Mouse (Mus musculus) CH12.LX (cell line): ENCODE measurements at regions not wholly inside any gene's neighbourhood (a gene's known extent, or its start where the extent isn't known, plus 50 kb on each side); places are given as distances from the start of the nearest gene placed in this dataset.
A peak's percentile ranks its signal among the peaks of the same experiment; 100 is the strongest.

Experiments used
- DNase-seq: peaks from one replicate; pipeline ENCODE4 v3.0.0-alpha.2; 2013; ENCODE audit errors: extremely low read depth
- H3K27ac ChIP-seq: 2 replicates; pipeline ENCODE4 v1.5.1; 2012; ENCODE audit warnings: low read depth, mild to moderate bottlenecking, control low read depth, moderate library complexity; ENCODE audit not compliant: insufficient read depth
- H3K27me3 ChIP-seq: replicated peaks from 2 replicates; pipeline ENCODE3; 2012; ENCODE audit warnings: inconsistent platforms
- H3K36me3 ChIP-seq, 2 experiments: replicated peaks in 1 of 2; 2 replicates each; pipeline versions ENCODE3 to v1.6.1; 2012; ENCODE audit warnings: inconsistent platforms in 1 of 2, low read length in 1 of 2, mild to moderate bottlenecking in 1 of 2, mixed read lengths in 1 of 2, moderate library complexity in 1 of 2; ENCODE audit not compliant: control insufficient read depth in 1 of 2, insufficient read depth in 1 of 2
- H3K4me1 ChIP-seq, 2 experiments: 2 replicates each; pipeline ENCODE4 v1.6.1; 2012; ENCODE audit warnings: inconsistent platforms in 1 of 2, moderate library complexity in 1 of 2; ENCODE audit not compliant: insufficient read depth in 2 of 2, control insufficient read depth in 1 of 2
- H3K4me2 ChIP-seq: 2 replicates; pipeline ENCODE4 v1.6.1; 2012; ENCODE audit warnings: low read depth, mild to moderate bottlenecking, control low read depth; ENCODE audit not compliant: poor library complexity, insufficient read depth, severe bottlenecking
- H3K4me3 ChIP-seq, 3 experiments: fragments of 150-350 bp in 1 of 3; sonication (generic) in 1 of 3; replicated peaks in 1 of 3; 2 replicates each; pipeline versions ENCODE3 to v1.5.1; 2011 to 2012; ENCODE audit warnings: low read depth in 2 of 3, low read length in 2 of 3, mild to moderate bottlenecking in 2 of 3, moderate library complexity in 2 of 3, control low read depth in 1 of 3, improper control_type of control experiment in 1 of 3, inconsistent platforms in 1 of 3, mixed read lengths in 1 of 3; ENCODE audit not compliant: poor library complexity in 1 of 3
- H3K79me2 ChIP-seq: replicated peaks from 2 replicates; pipeline ENCODE4 v1.6.1; 2012; ENCODE audit warnings: mild to moderate bottlenecking, moderate library complexity; ENCODE audit not compliant: control insufficient read depth, poor library complexity, insufficient read depth, severe bottlenecking; ENCODE audit errors: extremely low read depth
- H3K9ac ChIP-seq: 2 replicates; pipeline ENCODE4 v1.6.1; 2012; ENCODE audit warnings: low read depth, mild to moderate bottlenecking, control low read depth, moderate library complexity; ENCODE audit not compliant: insufficient read depth
- H3K9me3 ChIP-seq: replicated peaks from 2 replicates; pipeline ENCODE3; 2012; ENCODE audit warnings: low read length, inconsistent platforms, mixed read lengths
- BHLHE40 ChIP-seq: IDR thresholded peaks from 2 replicates; pipeline ENCODE4 v1.6.1; 2011; ENCODE audit warnings: mild to moderate bottlenecking, low read depth, low read length, improper control_type of control experiment
- CHD1 ChIP-seq: IDR thresholded peaks from 2 replicates; pipeline ENCODE4 v1.6.1; 2012; ENCODE audit warnings: low read depth, low read length, improper control_type of control experiment, inconsistent platforms
- CHD2 ChIP-seq: IDR thresholded peaks from 2 replicates; pipeline ENCODE4 v1.6.1; 2011; ENCODE audit warnings: low read length, improper control_type of control experiment
- E2F4 ChIP-seq: IDR thresholded peaks from 2 replicates; pipeline ENCODE4 v1.6.1; 2011; ENCODE audit warnings: low read depth, low read length, improper control_type of control experiment; ENCODE audit not compliant: insufficient replicate concordance
- ELF1 ChIP-seq: IDR thresholded peaks from 2 replicates; pipeline ENCODE4 v1.6.1; 2014; ENCODE audit warnings: low read depth, mild to moderate bottlenecking, inconsistent platforms, low read length, improper control_type of control experiment
- ETS1 ChIP-seq: conservative IDR thresholded peaks from 2 replicates; pipeline ENCODE4 v1.6.1; 2012; ENCODE audit warnings: low read depth, mild to moderate bottlenecking, inconsistent platforms, low read length, improper control_type of control experiment, moderate library complexity
- GABPA ChIP-seq: IDR thresholded peaks from 2 replicates; pipeline ENCODE4 v1.6.1; 2012; ENCODE audit warnings: low read depth, low read length, improper control_type of control experiment, inconsistent platforms; ENCODE audit not compliant: insufficient replicate concordance
- IRF4 ChIP-seq: IDR thresholded peaks from 2 replicates; pipeline ENCODE4 v1.6.1; 2014; ENCODE audit warnings: low read depth, mild to moderate bottlenecking, inconsistent platforms, low read length, improper control_type of control experiment
- KAT2A ChIP-seq: IDR thresholded peaks from 2 replicates; pipeline ENCODE4 v1.6.1; 2012; ENCODE audit warnings: low read length, improper control_type of control experiment, inconsistent platforms; ENCODE audit not compliant: insufficient replicate concordance
- MAFK ChIP-seq: IDR thresholded peaks from 2 replicates; pipeline ENCODE4 v1.6.1; 2011; ENCODE audit warnings: low read length, improper control_type of control experiment; ENCODE audit not compliant: insufficient replicate concordance
- MAX ChIP-seq: IDR thresholded peaks from 2 replicates; pipeline ENCODE4 v1.6.1; 2011; ENCODE audit warnings: low read length, improper control_type of control experiment
- MXI1 ChIP-seq: IDR thresholded peaks from 2 replicates; pipeline ENCODE4 v1.6.1; 2011; ENCODE audit warnings: mild to moderate bottlenecking, low read depth, low read length, improper control_type of control experiment
- MYC ChIP-seq: IDR thresholded peaks from 2 replicates; pipeline ENCODE4 v1.6.1; 2011; ENCODE audit warnings: low read depth, mild to moderate bottlenecking, improper control_type of control experiment, low read length
- NELFE ChIP-seq: IDR thresholded peaks from 2 replicates; pipeline ENCODE4 v1.6.1; 2011; ENCODE audit warnings: low read depth, low read length, improper control_type of control experiment
- NRF1 ChIP-seq: IDR thresholded peaks from 2 replicates; pipeline ENCODE4 v1.6.1; 2014; ENCODE audit warnings: low read depth, mild to moderate bottlenecking, inconsistent platforms, low read length, improper control_type of control experiment, moderate library complexity
- POLR2A ChIP-seq: IDR thresholded peaks from 2 replicates; pipeline ENCODE4 v1.6.1; 2011; ENCODE audit warnings: low read depth, mild to moderate bottlenecking, improper control_type of control experiment, low read length
- RAD21 ChIP-seq: IDR thresholded peaks from 2 replicates; pipeline ENCODE4 v1.6.1; 2011; ENCODE audit warnings: low read depth, mild to moderate bottlenecking, low read length, improper control_type of control experiment, moderate library complexity
- RCOR1 ChIP-seq: conservative IDR thresholded peaks from 2 replicates; pipeline ENCODE4 v1.6.1; 2012; ENCODE audit warnings: low read depth, mild to moderate bottlenecking, inconsistent platforms, low read length, improper control_type of control experiment
- SIN3A ChIP-seq: IDR thresholded peaks from 2 replicates; pipeline ENCODE4 v1.6.1; 2012; ENCODE audit warnings: low read length, improper control_type of control experiment, inconsistent platforms
- SMC3 ChIP-seq: IDR thresholded peaks from 2 replicates; pipeline ENCODE4 v1.6.1; 2011; ENCODE audit warnings: low read depth, low read length, improper control_type of control experiment
- TBP ChIP-seq: conservative IDR thresholded peaks from 2 replicates; pipeline ENCODE4 v1.6.1; 2011; ENCODE audit warnings: low read depth, low read length, improper control_type of control experiment
- UBTF ChIP-seq: IDR thresholded peaks from 2 replicates; pipeline ENCODE4 v1.6.1; 2012; ENCODE audit warnings: low read depth, mild to moderate bottlenecking, inconsistent platforms, low read length, improper control_type of control experiment, moderate library complexity
- USF1 ChIP-seq: IDR thresholded peaks from 2 replicates; pipeline ENCODE4 v1.6.1; 2014; ENCODE audit warnings: low read depth, mild to moderate bottlenecking, inconsistent platforms, low read length, improper control_type of control experiment
- ZC3H11A ChIP-seq: IDR thresholded peaks from 2 replicates; pipeline ENCODE4 v1.6.1; 2012; ENCODE audit warnings: low read depth, mild to moderate bottlenecking, inconsistent platforms, low read length, improper control_type of control experiment
- ZKSCAN1 ChIP-seq: IDR thresholded peaks from 2 replicates; pipeline ENCODE4 v1.6.1; 2012; ENCODE audit warnings: low read depth, inconsistent platforms, low read length, improper control_type of control experiment, borderline replicate concordance
- ZMIZ1 ChIP-seq: IDR thresholded peaks from 2 replicates; pipeline ENCODE4 v1.6.1; 2012; ENCODE audit warnings: low read depth, mild to moderate bottlenecking, inconsistent platforms, low read length, improper control_type of control experiment
- ZNF384 ChIP-seq: IDR thresholded peaks from 2 replicates; pipeline ENCODE4 v1.6.1; 2012; ENCODE audit warnings: low read depth, low read length, improper control_type of control experiment, inconsistent platforms
- dilution Hi-C: fragments of 300-500 bp; cut with MboI; formaldehyde crosslinking; loops from 2 replicates; pipeline ENCODE4 v1.14.3; 2020; ENCODE audit warnings: low sequenced_read_pairs; ENCODE audit not compliant: extremely low pct_unique_long_range_greater_than_20kb, extremely low pct_ligation_motif_present
- in situ Hi-C: fragments of 300-500 bp; cut with MboI; formaldehyde crosslinking; loops from 3 replicates; pipeline ENCODE4 v1.14.3; 2019; ENCODE audit warnings: low sequenced_read_pairs, low pct_ligation_motif_present, low pct_unique_long_range_greater_than_20kb, mixed read lengths

DNA sequence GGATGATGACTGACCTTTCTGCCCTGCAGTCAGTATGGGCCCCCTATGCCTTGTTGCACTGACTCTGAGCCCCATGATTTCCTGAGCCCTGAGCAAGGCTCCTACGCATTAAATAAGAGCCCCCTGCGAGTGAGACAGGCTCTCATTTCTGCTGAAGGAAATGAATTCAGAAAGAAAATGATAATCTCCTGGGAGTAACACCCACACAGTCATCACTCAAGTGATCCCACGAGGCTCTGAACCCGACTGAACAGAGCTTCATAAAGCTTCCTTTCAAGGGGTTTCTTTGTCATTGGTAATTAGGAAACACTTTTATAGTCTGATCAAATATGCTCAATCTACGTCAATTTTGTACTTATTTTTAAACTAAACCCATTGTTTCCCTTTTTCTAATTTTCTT lies 330.2 kb downstream of the Olfr1505 start:
- H3K36me3 ChIP-seq, result no peaks in the 10 kb centered on the region
- peak overlapping the region; percentile 84 for H3K27ac ChIP-seq

DNA sequence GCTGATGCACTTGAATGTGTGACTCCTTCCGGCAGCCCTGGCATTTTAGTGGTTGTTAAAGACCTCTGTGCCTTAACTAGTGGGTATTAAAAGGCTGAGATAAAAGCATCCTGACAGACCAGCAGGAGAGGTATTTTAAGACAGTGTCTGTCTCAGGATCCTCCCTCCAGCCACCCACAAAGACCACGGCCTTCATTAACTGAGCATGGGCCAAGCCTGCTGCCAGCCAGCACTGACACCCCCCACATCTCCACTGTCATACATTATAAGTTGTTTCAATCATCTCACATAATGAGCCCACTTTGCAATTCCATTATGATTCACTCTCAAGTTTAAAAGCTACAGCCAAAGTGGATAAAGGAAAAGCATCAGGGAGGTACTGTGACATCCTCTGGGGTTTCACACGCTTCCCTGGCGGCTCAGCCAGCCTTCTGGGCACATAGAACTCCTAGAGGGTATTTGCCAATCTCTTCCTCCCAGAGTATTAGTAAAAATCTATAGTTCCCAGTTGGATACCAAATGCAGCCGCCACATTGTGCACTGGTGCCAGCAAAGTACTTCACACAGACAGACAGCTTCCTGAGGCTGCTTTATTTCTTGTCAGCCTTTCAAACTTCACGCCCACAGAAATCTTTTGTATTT lies 333.8 kb downstream of the Olfr1505 start:
- no peaks in the 10 kb centered on the region for H3K27me3 ChIP-seq
- H3K27ac ChIP-seq, result no peak overlapping the region
- in situ Hi-C loops, result loop anchor here (10.0 kb wide), 1 partner anchor 162 kb away; no protein-coding TSS in a partner anchor
- dilution Hi-C loops, result no loop called here
- H3K4me1 ChIP-seq, result peaks cover 18 to 61% of the 10 kb centered on the region in 2 experiments
- no peak for TF ChIP-seq USF1
- TF ChIP-seq GABPA, result no peak
- no peak for TF ChIP-seq ELF1
- TF ChIP-seq BHLHE40, result no peak
- TF ChIP-seq CHD1, result no peak
- no peak for TF ChIP-seq ZC3H11A
- TF ChIP-seq E2F4, result no peak
- no peak for TF ChIP-seq RCOR1
- TF ChIP-seq MAFK, result no peak
- TF ChIP-seq NELFE, result no peak
- no peak for TF ChIP-seq MXI1
- no peak for TF ChIP-seq UBTF
- no peak for TF ChIP-seq ZKSCAN1
- TF ChIP-seq NRF1, result no peak
- TF ChIP-seq ZNF384, result no peak
- no peak for TF ChIP-seq SMC3
- no peak for TF ChIP-seq TBP
- H3K4me3 ChIP-seq, result no peak overlapping the region
- no peak overlapping the region for H3K4me2 ChIP-seq
- no peak for DNase-seq
- H3K36me3 ChIP-seq, result no peaks in the 10 kb centered on the region
- no peaks in the 10 kb centered on the region for H3K79me2 ChIP-seq
- no peaks in the 10 kb centered on the region for H3K9me3 ChIP-seq
- no peak overlapping the region for H3K9ac ChIP-seq

More for the DNA sequence above, 330.2 kb downstream of the Olfr1505 start:
- Histone ChIP-seq H3K4me3 (no peak overlapping the region), H3K4me2 (peak overlapping the region; percentile 33), H3K27me3 (no peaks in the 10 kb centered on the region), H3K9me3 (no peaks in the 10 kb centered on the region), H3K9ac (no peak overlapping the region), H3K79me2 (no peaks in the 10 kb centered on the region), H3K4me1 (peaks cover 23 to 65% of the 10 kb centered on the region in 2 experiments)
- peak; percentile 79 for DNase-seq
- in situ Hi-C loops, result loop anchor here (10.0 kb wide), 1 partner anchor 159 kb away; no protein-coding TSS in a partner anchor
- TF ChIP-seq POLR2A (0 out of 2 replicates have a peak, but pooled peaks have one; percentile 25), ZMIZ1 (no peak), UBTF (no peak), SIN3A (no peak), USF1 (no peak), SMC3 (no peak), KAT2A (no peak), NELFE (no peak), RAD21 (no peak), BHLHE40 (peak; percentile 45), IRF4 (peak; percentile 54; the same call in 1 of the 2 replicates), TBP (0 out of 2 replicates have a peak, but pooled peaks have one; percentile 38), MAX (0 out of 2 replicates have a peak, but pooled peaks have one; percentile 40), MYC (peak; percentile 70), ELF1 (no peak), CHD2 (no peak), ETS1 (peak; percentile 50)
- dilution Hi-C loops, result no loop called here
